Mouse (Mus musculus) myocyte (in vitro differentiated cells): ENCODE results near the gene Tgfb3.

Experiments
- CEBPB ChIP-seq: IDR thresholded peaks from 2 replicates; pipeline ENCODE4 v1.6.1; 2011; ENCODE audit warnings: mild to moderate bottlenecking, moderate library complexity; ENCODE audit not compliant: poor library complexity, insufficient read depth, severe bottlenecking
- E2F4 ChIP-seq: IDR thresholded peaks from one replicate; pipeline ENCODE4 v1.6.1; 2011; ENCODE audit warnings: mild to moderate bottlenecking, control low read depth, moderate library complexity; ENCODE audit not compliant: insufficient read depth
- MAX ChIP-seq: IDR thresholded peaks from one replicate; pipeline ENCODE4 v1.6.1; 2011; ENCODE audit warnings: low read depth, mild to moderate bottlenecking, control low read depth
- POLR2A ChIP-seq: IDR thresholded peaks from one replicate; pipeline ENCODE4 v1.6.1; 2011; ENCODE audit warnings: low read depth, mild to moderate bottlenecking, control low read depth, moderate library complexity; ENCODE audit not compliant: insufficient read length
- POLR2AphosphoS2 ChIP-seq: IDR thresholded peaks from one replicate; pipeline ENCODE4 v1.6.1; 2011; ENCODE audit warnings: low read depth, control low read depth; ENCODE audit not compliant: insufficient read length
- USF1 ChIP-seq: IDR thresholded peaks from one replicate; pipeline ENCODE4 v1.6.1; 2011; ENCODE audit warnings: low read depth, mild to moderate bottlenecking, control low read depth, moderate library complexity

GRCm38 (mm10) chr12:86078553-86079201, at the start of gene Tgfb3:
- TF ChIP-seq CEBPB (no peak), USF1 (no peak), POLR2A (peak; percentile 77), E2F4 (no peak), POLR2AphosphoS2 (peak; percentile 82), MAX (peak; percentile 31)
